ENCODE assay signal across 12 mouse cellular contexts in genomic region chr13:96377883-96378282, GRCm38 (mm10).
"Had no signal": no experiment of that assay in that cellular context is flagged by ENCODE, and none has a peak within 500 bp of the region (broad histone marks: within the 10 kb centered on the region; RNA-seq: fewer than 3 reads in every experiment).

No protein-coding gene starts in this region.

- DNase-seq: lung, adult 18-20 months; lung, embryonic 14.5 days; lung, postnatal 10 days; lung, postnatal 4 days; midbrain, embryonic 14.5 days; retina, postnatal 1 day; right cerebral cortex, adult 18-20 months; right cerebral cortex, postnatal 25 days; thymus, adult 2 months; thymus, postnatal 25 days; thymus, postnatal 4 days had no signal

- ATAC-seq: midbrain, embryonic 16.5 days had no signal
